Mouse (Mus musculus) forebrain, embryonic 13.5 days (tissue): ENCODE data around the gene Fkbp15. TPM values are rescaled to one million over a fixed set of nuclear protein-coding genes. Genes with fewer than 3 reads are reported as not detected.
"Not testable (repeated sequence)": the region's sequence is repeated elsewhere in the genome, so short reads cannot be mapped to it uniquely, and the experiment has no call there.

Source experiments
- ATAC-seq: fragments of 200-750 bp; cut with Nextera tagmentation; 2 replicates; pipeline ENCODE4 v1.8.0; 2017
- H3K27ac ChIP-seq: fragments of 300-500 bp; sonication (generic); 2 replicates; pipeline ENCODE4 v1.5.1; 2015; ENCODE audit warnings: inconsistent platforms, mild to moderate bottlenecking, moderate library complexity
- H3K27me3 ChIP-seq: fragments of 300-500 bp; sonication (generic); 2 replicates; pipeline ENCODE4 v1.6.1; 2015; ENCODE audit warnings: mild to moderate bottlenecking, inconsistent platforms
- H3K36me3 ChIP-seq: fragments of 300-500 bp; sonication (generic); 2 replicates; pipeline ENCODE4 v1.6.1; 2015; ENCODE audit warnings: mild to moderate bottlenecking, inconsistent platforms; ENCODE audit not compliant: poor library complexity, severe bottlenecking
- H3K4me1 ChIP-seq: fragments of 300-500 bp; sonication (generic); 2 replicates; pipeline ENCODE4 v1.6.1; 2015; ENCODE audit warnings: inconsistent platforms
- H3K4me2 ChIP-seq: fragments of 300-500 bp; sonication (generic); 2 replicates; pipeline ENCODE4 v1.6.1; 2015; ENCODE audit warnings: inconsistent platforms, mild to moderate bottlenecking, moderate library complexity
- H3K4me3 ChIP-seq: fragments of 300-500 bp; sonication (generic); 2 replicates; pipeline ENCODE4 v1.5.1; 2015; ENCODE audit warnings: mild to moderate bottlenecking, inconsistent platforms
- H3K9ac ChIP-seq: fragments of 300-500 bp; sonication (generic); 2 replicates; pipeline ENCODE4 v1.6.1; 2015; ENCODE audit warnings: mild to moderate bottlenecking, inconsistent platforms
- H3K9me3 ChIP-seq: fragments of 300-500 bp; sonication (generic); replicated peaks from 2 replicates; pipeline ENCODE4 v1.6.1; 2016; ENCODE audit warnings: inconsistent platforms
- WGBS: fragments of 180-500 bp; shearing (Covaris S2); methylation state at CpG from one replicate; pipeline ENCODE4 v1.1.7; 2015; 5-methylcytosine and 5-hydroxymethylcytosine counted together
- polyA plus RNA-seq: library from polyadenylated mRNA; unstranded; fragments of >200 nt; fragmentation: Nextera tagmentation; extraction: Ambion mirVana; gene quantifications from 2 replicates; pipeline ENCODE4 v1.2.1, GENCODE M21; 2015

Fkbp15 gene
- polyA plus RNA-seq, 1 experiment from 2014 or later = 19.7 TPM

DNA sequence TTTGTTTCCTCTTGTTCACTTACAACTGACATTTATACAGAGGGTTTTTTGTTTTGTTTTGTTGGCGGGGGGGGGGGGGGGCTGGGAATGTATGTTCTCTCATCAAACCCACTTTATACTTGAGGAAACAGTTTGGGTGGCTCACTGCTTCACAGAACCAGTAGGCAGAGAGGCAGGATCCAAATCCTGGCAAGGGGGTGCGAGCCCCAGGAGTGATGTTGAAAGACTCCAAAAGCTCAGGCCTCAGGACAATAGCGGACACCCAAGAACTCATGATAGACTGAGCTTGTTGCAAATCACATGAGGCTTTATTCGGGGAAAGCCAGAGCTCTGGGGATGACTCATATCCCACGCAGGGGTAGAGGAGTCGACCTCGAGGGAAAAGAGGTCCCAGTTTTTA, 94.3 kb downstream of the Fkbp15 start:
- H3K27me3 ChIP-seq, H3K27ac ChIP-seq, H3K4me1 ChIP-seq, H3K9ac ChIP-seq, H3K4me3 ChIP-seq, ATAC-seq, H3K36me3 ChIP-seq, H3K4me2 ChIP-seq, H3K9me3 ChIP-seq: not testable (repeated sequence)
- WGBS = 76% methylated on average over 7 of the region's 7 CpGs

GRCm38 (mm10) chr4:62265154-62265836, 95.1 kb downstream of the Fkbp15 start:
- Histone ChIP-seq H3K36me3 (no peaks in the 10 kb centered on the region), H3K9me3 (no peaks in the 10 kb centered on the region), H3K4me2 (no peak overlapping the region), H3K27ac (no peak overlapping the region), H3K27me3 (no peaks in the 10 kb centered on the region), H3K4me3 (no peak overlapping the region), H3K9ac (no peak overlapping the region), H3K4me1 (no peaks in the 10 kb centered on the region)
- ATAC-seq = no peak
- WGBS = 83% methylated on average over 10 of the region's 10 CpGs

GRCm38 (mm10) chr4:62263133-62263844, 97.1 kb downstream of the Fkbp15 start:
- H3K4me2 ChIP-seq = no peak overlapping the region
- no peaks in the 10 kb centered on the region for H3K36me3 ChIP-seq
- H3K27me3 ChIP-seq = no peaks in the 10 kb centered on the region
- H3K4me3 ChIP-seq = no peak overlapping the region
- no peak for ATAC-seq
- H3K4me1 ChIP-seq = no peaks in the 10 kb centered on the region
- no peak overlapping the region for H3K27ac ChIP-seq
- no peaks in the 10 kb centered on the region for H3K9me3 ChIP-seq
- WGBS = 37% methylated on average over 7 of the region's 7 CpGs
- H3K9ac ChIP-seq = no peak overlapping the region

- H3K27me3 ChIP-seq = no peaks in the 10 kb centered on the region
- H3K9me3 ChIP-seq = no peaks in the 10 kb centered on the region
- H3K36me3 ChIP-seq = no peaks in the 10 kb centered on the region
- no peak within 1 kb of the TSS for H3K4me2 ChIP-seq
- no peak within 1 kb of the TSS for H3K4me3 ChIP-seq
- no peaks in the 10 kb centered on the region for H3K4me1 ChIP-seq
- no peak within 1 kb of the TSS for H3K9ac ChIP-seq
- no peak within 1 kb of the TSS for H3K27ac ChIP-seq
- no peak for ATAC-seq
- 50% methylated on average over 2 of the region's 2 CpGs for WGBS
These were observed 98.1 kb downstream of the Fkbp15 start, which contains the start of gene Slc31a2 for GRCm38 (mm10) chr4:62262276-62262675. TSS of gene Slc31a2 (plus strand) at chr4:62262562.

DNA sequence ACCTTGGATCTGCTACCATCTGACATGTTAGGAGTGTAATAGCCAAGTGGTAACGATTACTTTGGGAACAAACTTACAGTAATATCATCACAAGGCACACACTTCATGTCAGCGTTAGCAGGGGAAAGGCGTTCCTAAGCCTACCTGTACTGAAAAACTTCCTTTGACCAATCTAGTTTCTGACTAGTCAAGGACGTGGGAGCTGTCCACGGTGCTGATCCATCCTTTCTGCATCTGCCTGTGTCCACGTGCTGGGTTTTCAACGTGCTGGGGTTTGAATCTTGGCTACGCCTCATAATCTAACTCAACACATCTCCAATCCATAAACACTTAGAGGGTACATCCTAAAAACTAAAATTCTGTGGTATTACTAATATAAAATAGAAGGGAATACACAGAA, 103.4 kb downstream of the Fkbp15 start:
- Histone ChIP-seq H3K36me3 (no peaks in the 10 kb centered on the region), H3K27ac (no peak overlapping the region), H3K27me3 (no peaks in the 10 kb centered on the region), H3K4me2 (no peak overlapping the region), H3K9ac (no peak overlapping the region), H3K4me3 (no peak overlapping the region), H3K9me3 (no peaks in the 10 kb centered on the region), H3K4me1 (no peaks in the 10 kb centered on the region)
- ATAC-seq = no peak
- WGBS = 38% methylated on average over 8 of the region's 8 CpGs

- no peak overlapping the region for H3K4me3 ChIP-seq
- no peaks in the 10 kb centered on the region for H3K9me3 ChIP-seq
- no peak overlapping the region for H3K27ac ChIP-seq
- no peaks in the 10 kb centered on the region for H3K36me3 ChIP-seq
- H3K4me1 ChIP-seq = no peaks in the 10 kb centered on the region
- H3K4me2 ChIP-seq = no peak overlapping the region
- no peak overlapping the region for H3K9ac ChIP-seq
- no peaks in the 10 kb centered on the region for H3K27me3 ChIP-seq
- WGBS = 79% methylated on average over 8 of the region's 8 CpGs
- ATAC-seq = no peak
These were observed 105.8 kb downstream of the Fkbp15 start for GRCm38 (mm10) chr4:62254551-62254950.

DNA sequence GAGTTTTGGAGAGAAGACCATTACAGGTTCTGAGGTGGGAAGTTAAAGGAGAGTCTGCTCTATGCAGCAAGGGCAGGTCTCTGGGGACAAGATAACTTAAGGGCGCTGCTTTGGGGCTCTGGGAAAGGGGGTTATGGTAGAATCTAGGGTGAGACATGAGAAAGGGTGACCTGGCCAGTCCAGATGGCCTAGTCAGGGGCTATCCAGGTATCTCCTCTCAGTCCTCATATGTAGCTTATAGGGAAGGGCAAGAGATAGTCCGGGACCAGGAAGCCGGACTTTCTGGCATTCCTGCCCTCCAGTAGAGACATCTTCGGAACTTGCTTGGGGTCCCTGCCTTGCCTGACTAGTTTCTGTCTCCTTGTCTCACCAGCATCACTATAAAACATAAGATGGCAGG, 108.6 kb downstream of the Fkbp15 start:
- H3K27ac ChIP-seq = no peak overlapping the region
- no peaks in the 10 kb centered on the region for H3K4me1 ChIP-seq
- H3K27me3 ChIP-seq = no peaks in the 10 kb centered on the region
- 92% methylated on average over 4 of the region's 4 CpGs for WGBS
- no peak overlapping the region for H3K4me2 ChIP-seq
- no peaks in the 10 kb centered on the region for H3K9me3 ChIP-seq
- no peak overlapping the region for H3K9ac ChIP-seq
- no peak for ATAC-seq
- H3K4me3 ChIP-seq = no peak overlapping the region
- H3K36me3 ChIP-seq = no peaks in the 10 kb centered on the region

DNA sequence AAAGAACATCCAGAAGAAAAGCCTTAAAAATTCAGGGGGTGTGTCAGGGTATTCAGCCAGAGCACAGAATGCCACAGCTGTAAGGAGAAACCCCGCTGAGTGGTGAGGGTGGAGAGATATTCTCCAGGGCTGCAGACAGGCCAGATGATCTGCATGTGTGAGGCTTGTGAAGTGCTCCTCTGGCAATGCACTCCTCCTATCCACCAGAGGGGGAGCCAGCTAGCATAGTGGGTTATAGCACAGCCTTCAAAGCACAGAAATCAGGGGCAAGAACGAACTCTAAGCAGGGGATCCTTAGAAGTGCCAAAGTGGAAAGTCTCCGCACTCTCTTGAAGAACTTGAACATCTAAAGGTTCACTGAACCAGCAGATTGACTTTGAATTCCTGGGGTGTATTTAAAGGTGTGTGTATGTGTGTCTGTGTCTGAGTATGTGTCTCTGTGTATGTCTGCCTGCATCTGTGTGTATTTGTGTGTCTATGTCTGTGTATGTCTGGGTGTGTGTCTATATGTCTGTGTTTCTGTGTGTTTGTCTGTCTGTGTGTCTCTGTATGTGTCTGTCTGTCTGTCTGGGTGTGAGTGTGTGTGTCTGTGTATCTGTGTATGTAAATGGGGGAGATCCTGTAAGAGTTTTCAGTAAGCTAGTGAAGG, 109.3 kb downstream of the Fkbp15 start:
- H3K4me2 ChIP-seq = no peak overlapping the region
- WGBS = 35% methylated on average over 3 of the region's 3 CpGs
- no peaks in the 10 kb centered on the region for H3K9me3 ChIP-seq

More for the DNA sequence above, 109.3 kb downstream of the Fkbp15 start:
- Histone ChIP-seq H3K27ac (no peak overlapping the region), H3K4me1 (no peaks in the 10 kb centered on the region), H3K4me3 (no peak overlapping the region), H3K27me3 (no peaks in the 10 kb centered on the region), H3K36me3 (no peaks in the 10 kb centered on the region), H3K9ac (no peak overlapping the region)
- no peak for ATAC-seq

Other genes with a start within 250 kb of the Fkbp15 start
- gene Mup21, start 209.7 kb downstream of the Fkbp15 start, polyA plus RNA-seq = not detected in 2 replicates
- 19.8 and 20.5 TPM in 2 replicates for gene Zfp37, start 129.5 kb downstream of the Fkbp15 start, polyA plus RNA-seq
- gene Slc31a2, start 98.0 kb downstream of the Fkbp15 start, polyA plus RNA-seq = 8.0 and 8.1 TPM in 2 replicates
- 38.2 and 43.1 TPM in 2 replicates for gene Slc31a1, start 179 bp upstream of the Fkbp15 start, polyA plus RNA-seq
- gene Cdc26, start 48.1 kb upstream of the Fkbp15 start, polyA plus RNA-seq = 144 and 153 TPM in 2 replicates
- 21.3 and 24.0 TPM in 2 replicates for gene Prpf4, start 48.2 kb upstream of the Fkbp15 start, polyA plus RNA-seq
- not detected in 2 replicates for gene Rnf183, start 74.7 kb upstream of the Fkbp15 start, polyA plus RNA-seq
- gene Wdr31, start 110.3 kb upstream of the Fkbp15 start, polyA plus RNA-seq = 9.1 and 13.1 TPM in 2 replicates
- 0.49 and 0.56 TPM in 2 replicates for gene Bspry, start 119.5 kb upstream of the Fkbp15 start, polyA plus RNA-seq
- 10.5 and 11.2 TPM in 2 replicates for gene Hdhd3, start 142.9 kb upstream of the Fkbp15 start, polyA plus RNA-seq
- gene Alad, start 159.4 kb upstream of the Fkbp15 start, polyA plus RNA-seq = 65.4 and 69.8 TPM in 2 replicates
- gene Pole3, start 164.5 kb upstream of the Fkbp15 start, polyA plus RNA-seq = 112 and 113 TPM in 2 replicates
- gene 4933430I17Rik, start 164.8 kb upstream of the Fkbp15 start, polyA plus RNA-seq = 0.80 and 1.1 TPM in 2 replicates
- 49.0 and 56.6 TPM in 2 replicates for gene Rgs3, start 199.3 kb upstream of the Fkbp15 start, polyA plus RNA-seq